Mouse (Mus musculus): Measurements from ENCODE around the gene Glb1. TPM values are rescaled to one million over a fixed set of nuclear protein-coding genes. Genes with fewer than 3 reads are reported as not detected.
"Not testable (repeated sequence)": the region's sequence is repeated elsewhere in the genome, so short reads cannot be mapped to it uniquely, and the experiment has no call there.

The Glb1 gene
- polyA plus RNA-seq, 1 experiment from 2014 or later = 66.2 TPM

DNA sequence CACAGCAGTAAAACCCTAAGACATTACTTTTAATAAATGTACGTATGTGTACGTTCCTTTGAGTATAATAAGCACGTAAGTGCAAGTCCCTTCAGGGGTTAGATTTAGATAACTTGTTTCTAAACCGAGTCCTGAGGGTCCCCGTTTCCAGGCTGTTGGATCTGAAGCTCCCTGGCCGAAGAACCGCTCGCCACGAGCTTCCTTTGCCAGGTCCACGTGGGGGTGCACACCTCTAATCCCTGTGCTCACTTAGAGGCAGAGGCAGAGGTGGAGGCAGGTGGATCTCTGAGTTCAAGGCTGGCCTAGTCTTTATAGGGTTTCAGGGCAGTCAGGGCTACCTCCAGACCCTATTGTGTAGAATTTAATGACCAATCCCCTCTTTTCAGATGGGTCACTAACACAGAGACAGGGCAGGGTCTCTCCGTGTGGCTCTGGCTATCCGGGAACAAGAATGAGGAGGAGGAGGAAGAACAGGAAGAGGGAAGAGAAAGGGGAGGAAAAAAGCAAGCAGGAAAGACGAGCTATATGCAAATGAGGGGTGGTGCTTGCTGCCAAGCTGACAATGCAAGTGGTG, 117.1 kb downstream of the Glb1 start:
- in situ Hi-C loops (cut with MboI; ENCODE audit: low pct_unique_long_range_greater_than_20kb) = no loop called here
- ATAC-seq (no peak), DNase-seq (ENCODE audit: low read depth, low spot score) (no peak)
- ChIA-PET POLR2A (no interaction called here), CTCF (no interaction called here)
- TF ChIP-seq CTCF (IDR thresholded peaks at IDR 0.05) = no peak
- H3K27me3 ChIP-seq = no peaks in the 10 kb centered on the region

DNA sequence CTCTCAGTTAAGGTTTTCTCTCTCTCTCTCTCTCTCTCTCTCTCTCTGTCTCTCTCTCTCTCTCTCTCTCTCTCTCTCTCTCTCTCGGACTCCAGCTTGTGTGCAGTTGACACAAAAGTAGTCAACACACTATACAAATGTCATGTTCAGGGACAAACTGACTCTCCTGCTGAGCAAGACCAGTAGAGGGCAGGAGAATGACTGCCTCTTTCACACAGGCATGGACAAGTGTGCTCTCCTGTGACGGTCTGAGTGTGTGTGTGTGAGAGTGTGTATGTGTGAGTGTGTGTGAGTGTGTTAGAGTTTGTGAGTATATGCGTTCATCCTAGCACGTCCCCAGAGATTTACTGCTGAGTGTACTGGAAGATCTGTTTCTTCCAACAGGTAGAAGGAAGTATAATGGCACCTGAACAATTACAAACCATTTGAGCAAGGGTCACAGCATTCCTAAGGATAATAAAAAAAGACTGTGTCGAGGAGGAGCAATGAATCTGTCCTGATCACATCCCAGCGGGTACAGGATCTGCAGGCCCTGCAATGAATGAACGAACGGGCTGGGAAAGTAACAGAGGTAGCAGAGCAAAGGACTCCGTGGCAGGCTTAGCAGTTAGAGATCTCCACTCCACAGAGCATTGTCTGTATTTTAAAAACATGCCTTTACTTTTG, 118.1 kb downstream of the Glb1 start:
- ATAC-seq = no peak
- ChIA-PET CTCF (no interaction called here), POLR2A (no interaction called here)
- TF ChIP-seq CTCF (IDR thresholded peaks at IDR 0.05) = no peak
- in situ Hi-C loops (cut with MboI; ENCODE audit: low pct_unique_long_range_greater_than_20kb) = no loop called here
- no peak for DNase-seq (ENCODE audit: low read depth, low spot score)
- H3K27me3 ChIP-seq = no peaks in the 10 kb centered on the region

DNA sequence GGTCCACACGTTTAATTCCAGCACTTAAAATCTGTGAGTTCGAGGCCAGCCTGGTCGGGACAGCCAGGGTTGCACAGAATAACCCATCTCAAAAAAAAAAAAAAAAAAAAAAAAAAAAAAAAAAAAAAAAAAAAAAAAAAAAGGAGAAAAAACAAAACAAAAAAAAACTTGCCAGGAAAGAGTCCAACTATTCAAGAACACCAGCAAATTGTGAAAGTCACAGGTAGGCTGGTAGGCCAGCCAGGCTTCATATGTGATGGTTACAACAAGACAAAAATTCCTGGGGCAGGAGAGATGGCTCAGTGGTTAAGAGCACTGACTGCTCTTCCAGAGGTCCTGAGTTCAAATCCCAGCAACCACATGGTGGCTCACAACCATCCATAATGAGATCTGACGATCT, 119.7 kb downstream of the Glb1 start:
- CTCF ChIA-PET; DNase-seq (ENCODE audit: low read depth, low spot score); POLR2A ChIA-PET; in situ Hi-C loops (cut with MboI; ENCODE audit: low pct_unique_long_range_greater_than_20kb); H3K27me3 ChIP-seq; ATAC-seq: not testable (repeated sequence)

DNA sequence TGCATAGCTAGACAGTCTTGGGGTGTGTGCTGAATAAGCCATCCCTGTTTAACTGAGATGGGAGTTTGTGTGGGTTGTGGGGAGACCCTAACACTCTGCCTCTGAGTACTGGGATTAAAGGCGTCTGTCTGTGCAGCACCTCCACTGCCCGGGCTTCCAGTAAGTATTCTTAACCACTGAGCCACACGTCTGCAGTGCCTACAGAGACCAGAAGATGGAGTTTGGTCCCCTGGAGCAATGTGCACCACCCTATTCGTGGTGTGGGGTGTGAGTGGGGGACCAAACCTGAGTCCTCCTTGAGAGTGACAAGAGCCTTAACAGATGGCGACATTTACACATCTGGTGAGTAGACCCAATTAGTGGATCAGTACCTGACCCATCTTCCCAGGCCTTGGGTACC, 121.2 kb downstream of the Glb1 start:
- CTCF ChIA-PET = interaction anchor here (1.0 kb wide), 1 partner anchor 60 kb away, joined by 3 read pairs; no protein-coding TSS in a partner anchor
- no peaks in the 10 kb centered on the region for H3K27me3 ChIP-seq
- TF ChIP-seq CTCF (IDR thresholded peaks at IDR 0.05) = no peak
- POLR2A ChIA-PET = no interaction called here
- ATAC-seq = no peak
- no peak for DNase-seq (ENCODE audit: low read depth, low spot score)
- in situ Hi-C loops (cut with MboI; ENCODE audit: low pct_unique_long_range_greater_than_20kb) = no loop called here

DNA sequence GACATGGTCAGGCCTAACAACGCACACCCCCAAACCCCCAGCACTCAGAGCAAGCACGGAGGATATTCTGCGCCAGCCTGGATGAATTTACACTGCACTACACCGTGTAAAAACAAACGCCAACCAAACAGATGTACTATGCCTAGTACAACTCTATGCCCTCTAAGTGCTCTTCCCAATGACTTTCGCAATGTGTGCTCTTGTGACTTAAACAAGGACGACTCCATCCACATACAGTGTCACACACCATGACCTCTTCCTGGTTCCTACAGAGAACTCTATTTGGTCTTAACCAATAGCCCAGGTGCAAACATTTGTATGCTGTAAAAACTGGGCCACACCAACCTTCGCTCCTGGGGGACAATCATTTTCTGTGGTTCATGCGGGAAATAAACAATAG, 121.6 kb downstream of the Glb1 start:
- in situ Hi-C loops (cut with MboI; ENCODE audit: low pct_unique_long_range_greater_than_20kb) = no loop called here

More for the DNA sequence above, 121.6 kb downstream of the Glb1 start:
- ATAC-seq (no peak), DNase-seq (ENCODE audit: low read depth, low spot score) (no peak)
- no peak for TF ChIP-seq CTCF (IDR thresholded peaks at IDR 0.05)
- ChIA-PET POLR2A (no interaction called here), CTCF (no interaction called here)
- no peaks in the 10 kb centered on the region for H3K27me3 ChIP-seq

Other genes with a start within 250 kb of the Glb1 start
- not detected for gene Bcl2a1c, start 70.9 kb upstream of the Glb1 start, polyA plus RNA-seq (2021)
- gene Crtap, start 10.4 kb upstream of the Glb1 start, polyA plus RNA-seq (2021) = 179 TPM
- 5.7 TPM for gene Tmppe, start within 50 bp of the Glb1 start, polyA plus RNA-seq (2021)
- not detected for gene Ccr4, start 103.8 kb downstream of the Glb1 start, polyA plus RNA-seq (2021)
- not detected for gene C130032M10Rik, start 114.6 kb downstream of the Glb1 start, polyA plus RNA-seq (2021)
- gene Trim71, start 163.3 kb downstream of the Glb1 start, polyA plus RNA-seq (2021) = not detected
- gene Cnot10, start 239.1 kb downstream of the Glb1 start, polyA plus RNA-seq (2021) = 46.3 TPM